Mouse (Mus musculus): ENCODE data around the gene Rnf167. TPM values are rescaled to one million over a fixed set of nuclear protein-coding genes. Genes with fewer than 3 reads are reported as not detected.

Rnf167 gene
- total RNA-seq, 1 experiment from 2014 or later = 69.6 TPM

DNA sequence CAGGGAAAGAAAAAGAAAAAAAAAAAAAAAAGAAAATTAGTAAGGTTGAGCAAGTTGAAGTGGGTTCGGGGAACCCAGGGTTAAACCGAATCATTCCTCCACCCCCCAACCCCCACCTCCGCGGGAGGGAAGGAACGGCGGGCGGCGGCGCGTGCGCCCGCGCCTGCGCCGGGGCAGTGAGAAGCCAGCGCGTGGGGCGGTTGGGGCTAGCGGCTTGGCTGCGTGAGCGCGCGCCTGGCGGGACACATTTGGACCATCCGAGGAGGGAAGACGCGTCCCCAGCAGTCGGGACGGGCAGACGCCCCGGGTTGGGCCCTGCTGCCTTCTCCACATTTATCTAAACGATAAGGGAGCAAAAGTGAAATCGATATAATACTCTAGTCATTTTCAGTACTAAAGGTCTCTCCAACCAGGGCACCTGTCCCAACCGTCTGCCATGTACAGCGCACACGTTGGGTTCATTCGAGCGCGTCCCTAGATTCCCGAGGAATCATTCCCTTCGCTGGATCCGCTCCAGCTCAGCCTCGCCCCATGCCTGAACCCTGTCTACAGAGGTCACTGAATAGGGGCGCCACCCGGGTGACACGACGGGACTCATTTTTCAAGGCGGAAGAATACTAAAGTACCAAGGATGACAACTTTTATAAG is 8.0 kb downstream of the Rnf167 start:
- DNase-seq = peak; percentile 94

DNA sequence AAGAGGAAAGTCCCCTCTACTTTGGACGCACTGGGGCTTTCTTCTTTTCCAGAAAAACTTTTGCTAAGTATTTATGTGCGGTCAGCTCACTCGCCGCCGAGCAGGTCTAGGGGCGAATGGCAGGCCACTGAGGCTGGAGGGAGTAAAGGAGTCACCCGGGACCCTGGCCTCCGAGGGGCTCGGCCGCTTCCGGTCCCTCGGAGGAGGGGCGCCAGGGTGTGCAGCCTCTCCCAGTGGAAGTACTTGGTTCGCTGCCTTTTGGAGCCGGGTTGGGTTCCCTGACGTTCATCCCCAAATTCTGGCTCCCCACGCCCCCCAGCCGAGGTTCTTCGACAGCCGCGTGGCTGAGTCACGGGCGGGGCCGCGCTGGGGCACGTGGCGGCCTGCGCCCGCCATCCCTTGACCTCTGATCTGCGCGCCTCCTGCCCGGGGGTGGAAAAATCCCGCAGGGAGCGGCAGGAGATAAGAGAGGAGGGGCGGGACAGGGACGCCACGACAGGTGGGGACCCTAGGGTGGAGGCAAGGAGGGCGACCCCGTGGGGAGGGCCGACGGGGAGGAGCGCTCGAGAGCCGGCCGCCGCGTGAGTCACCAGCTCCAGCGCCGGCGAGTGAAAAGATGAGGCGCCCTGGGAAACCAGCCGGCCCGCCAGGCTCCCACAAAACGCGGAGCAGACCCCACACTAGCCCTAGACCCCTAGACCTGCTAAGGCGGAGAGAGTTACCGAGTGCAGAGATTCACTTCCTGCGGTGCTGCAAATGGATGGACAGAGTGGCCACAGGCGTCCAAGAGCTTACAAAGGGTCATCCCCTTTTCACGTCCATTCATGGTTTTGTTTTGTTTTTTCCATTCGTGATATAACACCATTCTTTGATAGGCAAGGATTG is 8.8 kb downstream of the Rnf167 start:
- DNase-seq = peak; percentile 79

DNA sequence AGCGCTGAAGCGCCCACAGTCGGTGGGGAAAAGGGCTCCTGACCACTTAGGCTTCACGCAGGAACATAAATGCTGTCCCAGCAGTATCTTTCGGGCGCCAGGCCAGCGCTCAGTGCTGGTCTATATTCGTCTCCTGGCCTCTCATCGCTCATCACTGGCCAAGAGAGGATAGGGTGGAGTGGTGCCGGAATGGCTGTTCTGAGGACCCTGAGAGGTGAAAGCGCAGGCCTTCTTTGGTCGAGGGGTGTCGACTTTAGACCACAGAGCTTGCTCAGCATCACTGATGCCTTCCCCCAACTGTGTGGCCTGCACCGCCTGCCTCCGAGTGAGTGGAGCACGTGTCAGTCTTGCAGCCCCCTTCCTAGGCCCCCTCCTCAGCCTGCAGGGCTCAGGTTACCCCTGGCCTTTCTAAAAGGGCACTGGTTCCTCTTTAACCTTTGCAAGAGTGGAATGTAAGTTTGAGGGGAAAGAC is 9.5 kb downstream of the Rnf167 start:
- peak; percentile 56 for DNase-seq

DNA sequence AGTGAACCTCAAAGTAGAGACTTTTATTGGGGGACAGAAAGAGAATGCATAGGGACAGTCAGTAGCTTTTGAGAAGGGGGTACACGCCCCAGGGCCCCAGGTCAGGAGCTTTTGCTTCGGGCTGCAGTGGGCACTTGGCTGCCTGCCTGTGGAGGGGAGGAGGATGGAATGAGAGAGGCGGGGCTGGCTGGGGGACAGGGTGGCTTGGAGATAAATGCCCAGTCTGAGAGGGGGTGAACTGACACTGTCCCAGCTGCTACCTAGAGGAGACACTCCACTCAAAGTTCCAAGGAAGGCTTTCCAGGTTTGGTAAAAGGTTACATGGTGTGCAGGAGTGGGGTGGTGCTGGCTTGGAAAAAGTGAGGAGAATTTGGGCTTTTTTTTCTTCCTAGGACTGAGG is 9.9 kb downstream of the Rnf167 start, which contains the start of gene Eno3:
Gene Eno3 (plus strand): TSS at position 239 of the 400 bp plus-strand sequence.
- peak; percentile 50 for DNase-seq

DNA sequence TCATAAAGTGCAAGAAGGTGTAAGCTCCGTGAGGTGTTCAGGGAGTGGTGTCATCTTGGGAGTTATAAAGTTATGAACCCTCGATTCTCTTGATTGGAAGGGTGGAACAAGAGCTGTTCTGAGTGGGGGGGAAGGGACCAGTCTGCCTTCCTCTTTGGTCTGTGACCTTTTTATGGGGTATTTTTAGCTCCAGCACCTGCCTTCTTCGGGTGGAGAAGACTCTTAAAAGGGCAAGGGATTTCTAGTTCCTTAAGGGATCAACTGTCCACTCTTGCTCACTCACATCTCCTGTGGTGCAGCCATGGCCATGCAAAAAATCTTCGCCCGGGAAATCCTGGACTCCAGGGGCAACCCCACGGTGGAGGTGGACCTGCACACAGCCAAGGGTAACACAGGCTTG is 10.5 kb downstream of the Rnf167 start:
- DNase-seq = no peak

DNA sequence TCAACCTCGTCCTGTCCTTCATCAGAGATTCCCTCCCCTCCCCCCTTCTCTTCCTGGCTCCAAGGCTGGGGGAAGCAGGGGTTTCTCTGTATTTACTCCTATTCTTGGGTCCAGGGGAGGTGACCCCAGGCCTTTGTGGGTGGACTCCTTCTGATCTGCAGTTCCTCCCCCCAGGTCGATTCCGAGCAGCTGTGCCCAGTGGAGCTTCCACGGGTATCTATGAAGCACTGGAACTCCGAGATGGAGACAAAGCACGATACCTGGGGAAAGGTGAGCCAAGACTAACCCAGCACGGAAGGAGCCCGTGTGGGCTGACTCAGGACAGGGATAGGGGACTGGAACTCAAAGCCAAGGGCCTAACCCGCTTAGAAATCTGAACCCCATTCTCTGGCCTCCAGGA is 11.0 kb downstream of the Rnf167 start:
- no peak for DNase-seq

DNA sequence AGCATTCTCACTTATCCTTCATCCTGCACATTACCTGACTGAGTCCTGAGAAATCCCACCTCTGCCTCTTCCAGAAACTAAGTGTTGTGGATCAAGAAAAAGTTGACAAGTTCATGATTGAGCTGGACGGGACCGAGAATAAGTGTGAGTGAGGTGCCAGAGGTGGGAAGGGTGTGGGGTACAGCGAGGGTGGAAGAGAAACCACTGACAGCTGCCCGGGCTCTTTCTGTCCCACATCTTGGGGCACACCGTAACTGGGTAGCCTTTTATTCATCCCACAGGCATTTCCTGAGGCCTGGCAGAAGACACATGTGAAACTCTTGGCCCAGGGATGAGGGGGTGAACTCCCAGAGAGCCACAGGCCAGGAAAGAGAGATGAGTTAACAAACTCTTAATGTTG is 11.5 kb downstream of the Rnf167 start:
- no peak for DNase-seq

DNA sequence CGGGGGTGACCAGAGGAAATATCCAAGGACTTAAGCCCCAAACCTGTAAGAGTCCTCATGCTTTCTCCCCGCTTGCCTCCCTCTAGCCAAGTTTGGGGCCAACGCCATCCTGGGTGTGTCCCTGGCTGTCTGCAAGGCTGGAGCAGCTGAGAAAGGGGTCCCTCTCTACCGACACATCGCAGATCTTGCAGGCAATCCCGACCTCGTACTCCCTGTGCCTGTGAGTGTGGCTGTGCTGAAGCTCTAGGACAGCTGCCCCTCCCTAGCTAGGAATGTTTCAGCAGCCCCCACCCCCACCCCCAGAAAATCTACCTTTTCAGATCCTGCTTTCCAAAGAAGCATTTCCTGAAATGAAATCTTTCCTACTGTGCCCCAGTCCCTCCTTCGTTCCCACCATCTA is 11.9 kb downstream of the Rnf167 start:
- no peak for DNase-seq

DNA sequence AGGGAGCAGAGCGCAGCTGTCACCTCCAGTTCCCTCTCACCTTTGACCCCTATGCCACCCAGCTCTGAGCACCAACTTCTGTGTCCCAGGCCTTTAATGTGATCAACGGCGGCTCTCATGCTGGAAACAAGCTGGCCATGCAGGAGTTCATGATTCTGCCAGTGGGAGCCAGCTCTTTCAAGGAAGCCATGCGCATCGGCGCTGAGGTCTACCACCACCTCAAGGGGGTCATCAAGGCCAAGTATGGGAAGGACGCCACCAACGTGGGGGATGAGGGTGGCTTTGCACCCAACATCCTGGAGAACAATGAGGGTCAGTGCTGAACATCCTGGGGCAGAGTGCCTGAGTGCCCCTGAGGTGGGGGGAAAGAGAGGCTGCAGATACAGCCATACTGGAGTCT is 13.5 kb downstream of the Rnf167 start:
- no peak for DNase-seq

DNA sequence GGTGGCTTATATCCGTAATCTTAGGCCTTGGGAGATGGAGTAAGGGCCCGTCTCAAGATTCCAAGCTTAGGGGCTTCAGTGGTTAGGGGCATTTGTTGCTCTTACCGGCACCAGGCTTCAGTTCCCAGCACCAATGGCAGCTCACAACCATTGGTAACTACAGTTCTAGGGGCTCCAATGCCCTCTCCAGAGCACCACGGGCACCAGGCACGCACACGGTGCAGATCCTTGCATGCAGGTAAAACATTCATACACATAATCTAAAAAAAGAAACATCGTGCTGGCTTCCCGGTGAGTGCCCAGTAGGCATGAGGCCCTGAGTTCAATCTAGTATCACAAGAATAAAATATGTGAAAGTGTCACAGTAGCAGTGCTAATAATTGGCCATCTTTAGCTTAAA is 16.1 kb downstream of the Rnf167 start:
- DNase-seq = no peak

DNA sequence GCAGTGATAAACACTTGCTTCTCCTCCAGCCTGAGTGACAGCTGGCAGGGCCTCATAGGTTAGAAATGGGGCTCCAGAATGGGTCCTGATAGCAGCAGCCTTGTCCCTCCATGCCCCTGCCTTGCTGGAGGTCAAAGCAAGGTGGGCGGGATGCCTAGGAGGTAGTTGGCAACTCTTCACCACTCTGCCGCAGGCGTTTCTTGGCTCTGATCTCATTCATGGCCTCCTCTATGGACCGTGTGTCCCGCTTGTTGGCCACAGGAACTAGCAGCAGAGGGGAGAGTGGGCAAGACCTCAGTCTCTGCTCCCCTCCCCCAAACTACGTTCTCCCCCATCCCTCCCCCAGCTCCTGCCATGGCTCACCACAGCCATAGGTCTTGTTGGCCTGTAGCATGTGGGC is 16.9 kb downstream of the Rnf167 start:
- no peak for DNase-seq

DNA sequence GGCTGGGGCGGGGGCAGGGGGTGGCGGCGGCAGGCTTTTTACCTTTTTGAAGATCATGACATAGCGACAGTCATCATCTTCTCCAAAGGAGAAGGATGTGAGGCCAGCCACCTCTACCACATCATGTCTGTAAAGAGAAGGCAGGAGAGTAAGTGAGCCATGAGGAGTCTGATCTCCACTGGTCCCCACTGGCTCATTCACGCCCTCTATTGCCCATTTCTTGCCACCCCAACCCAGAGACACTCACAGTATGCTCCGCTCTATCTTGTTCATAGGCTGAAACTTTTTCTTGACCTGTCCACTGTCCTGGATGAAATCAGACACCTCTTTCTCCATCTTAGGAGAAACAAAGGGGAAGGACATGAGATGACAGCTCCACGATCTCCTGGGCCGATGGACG is 17.7 kb downstream of the Rnf167 start:
- no peak for DNase-seq

DNA sequence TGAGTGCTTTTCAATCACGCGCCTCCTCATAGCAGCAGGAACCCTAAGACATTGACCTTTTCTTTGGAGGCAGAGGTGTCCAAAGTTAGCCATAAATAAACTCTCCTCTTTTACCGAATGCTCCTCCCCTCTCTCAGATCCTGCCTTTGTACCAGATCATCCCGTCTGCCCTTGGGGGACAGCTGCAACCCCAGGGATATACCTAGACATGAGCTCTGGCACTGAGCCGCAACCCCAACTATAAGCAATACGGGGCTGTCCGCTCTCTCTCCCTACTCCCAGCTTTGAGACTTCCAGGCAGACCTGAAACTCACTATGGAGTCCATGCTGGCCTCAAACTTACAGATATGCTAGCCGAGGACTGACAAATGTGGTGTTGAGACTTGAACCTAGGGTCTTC is 19.7 kb downstream of the Rnf167 start:
- DNase-seq = no peak

DNA sequence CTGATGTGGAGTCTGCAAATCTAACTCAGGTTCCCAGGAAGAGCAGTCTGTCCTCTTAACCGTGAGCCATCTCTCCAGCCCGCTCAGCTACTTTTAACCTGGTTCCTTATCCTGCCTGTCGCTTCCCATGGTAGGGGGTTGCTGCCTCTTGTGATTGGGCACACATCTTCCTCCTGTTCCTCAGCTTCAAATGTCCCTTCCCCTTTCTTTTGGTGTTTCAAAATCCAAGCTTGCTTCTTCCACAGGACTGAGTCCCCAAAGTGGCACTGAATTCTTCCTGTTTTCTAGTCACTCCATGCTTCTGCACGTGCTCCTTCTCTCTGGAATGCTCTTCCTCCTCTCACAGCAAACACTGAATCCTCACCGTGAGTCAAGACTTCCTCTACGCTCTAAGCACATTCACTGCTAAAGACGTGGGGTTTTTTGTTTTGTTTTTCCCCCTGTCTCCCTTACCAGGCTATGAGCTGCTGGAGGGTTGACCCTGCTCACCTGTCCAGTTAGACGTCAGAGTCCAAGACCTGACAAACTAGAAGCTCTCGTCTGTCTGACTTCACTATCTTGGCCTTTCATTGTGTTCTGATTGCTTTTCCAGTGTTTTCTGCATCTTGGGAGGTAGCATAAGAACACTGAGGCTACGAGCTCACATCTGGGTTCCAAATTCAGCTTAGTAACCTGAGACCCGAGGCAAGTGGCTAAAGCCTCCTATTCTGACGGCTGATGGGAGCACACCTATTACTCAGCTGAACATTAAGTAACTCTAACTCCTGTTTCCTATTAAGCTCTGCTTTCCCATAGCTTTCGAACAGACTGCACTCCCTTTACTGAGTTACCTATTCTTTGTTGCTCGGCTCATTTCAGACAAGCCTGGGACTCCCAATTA is 20.5 kb downstream of the Rnf167 start:
- no peak for DNase-seq

DNA sequence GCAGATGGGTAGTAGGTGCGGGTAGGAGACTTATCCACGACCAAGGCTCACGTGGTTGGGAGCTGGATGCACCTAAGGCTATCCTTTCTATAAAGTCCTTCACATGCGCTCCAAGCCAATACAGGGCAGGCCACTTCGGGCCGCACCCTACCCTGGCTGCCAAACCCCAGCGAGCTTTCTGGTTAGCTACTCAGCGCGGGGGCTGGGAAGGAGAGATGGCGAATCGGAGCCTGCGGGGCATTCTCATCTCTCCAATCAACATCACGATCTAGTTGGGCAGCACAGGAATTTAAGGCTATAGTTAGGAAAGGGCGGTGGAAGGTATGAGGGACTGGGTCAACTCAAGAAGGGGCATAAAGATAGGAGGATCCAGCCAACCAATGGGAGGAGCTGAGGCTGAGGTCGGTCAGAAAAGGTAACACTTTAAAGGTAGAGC is 21.3 kb downstream of the Rnf167 start:
- peak; percentile 87 for DNase-seq

DNA sequence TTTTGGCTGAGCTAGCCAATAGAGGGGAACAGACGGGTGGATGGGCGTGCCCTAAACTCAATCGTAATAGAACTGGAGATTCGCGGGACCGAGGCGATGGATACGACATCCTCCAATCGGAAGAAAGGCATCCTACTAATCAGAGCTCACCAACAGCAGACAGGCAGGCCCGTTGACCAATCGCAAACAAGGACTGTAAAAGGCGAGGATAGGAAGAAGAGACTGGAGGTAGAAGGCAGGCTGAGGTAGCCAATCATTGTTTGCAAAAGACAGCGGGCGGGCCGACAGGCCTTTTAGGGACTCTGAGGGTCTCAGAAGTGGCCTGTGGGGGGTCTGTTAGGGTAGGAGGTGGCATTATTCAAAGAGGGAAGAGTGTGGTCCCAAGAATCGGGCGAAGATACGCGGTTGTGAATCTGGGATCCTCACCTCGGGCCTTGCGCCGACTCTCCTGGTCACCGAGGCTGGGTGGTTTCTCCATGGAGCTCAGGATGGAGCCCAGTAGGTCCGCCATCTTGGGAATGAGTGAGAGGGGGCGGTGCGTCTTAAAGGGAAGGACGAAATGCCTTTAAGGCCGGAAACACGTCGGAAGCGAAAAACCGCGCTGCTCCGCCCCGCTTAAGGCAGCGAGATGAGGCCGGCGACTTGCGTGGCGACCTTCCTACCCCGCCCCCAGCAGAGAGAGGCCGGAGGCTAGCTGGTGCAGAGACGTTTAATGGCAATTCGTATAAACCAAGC is 21.9 kb downstream of the Rnf167 start, which contains the start of gene Spag7:
Gene Spag7 (minus strand): TSS at position 646 of the 735 bp plus-strand sequence.
- DNase-seq = peak; percentile 97

DNA sequence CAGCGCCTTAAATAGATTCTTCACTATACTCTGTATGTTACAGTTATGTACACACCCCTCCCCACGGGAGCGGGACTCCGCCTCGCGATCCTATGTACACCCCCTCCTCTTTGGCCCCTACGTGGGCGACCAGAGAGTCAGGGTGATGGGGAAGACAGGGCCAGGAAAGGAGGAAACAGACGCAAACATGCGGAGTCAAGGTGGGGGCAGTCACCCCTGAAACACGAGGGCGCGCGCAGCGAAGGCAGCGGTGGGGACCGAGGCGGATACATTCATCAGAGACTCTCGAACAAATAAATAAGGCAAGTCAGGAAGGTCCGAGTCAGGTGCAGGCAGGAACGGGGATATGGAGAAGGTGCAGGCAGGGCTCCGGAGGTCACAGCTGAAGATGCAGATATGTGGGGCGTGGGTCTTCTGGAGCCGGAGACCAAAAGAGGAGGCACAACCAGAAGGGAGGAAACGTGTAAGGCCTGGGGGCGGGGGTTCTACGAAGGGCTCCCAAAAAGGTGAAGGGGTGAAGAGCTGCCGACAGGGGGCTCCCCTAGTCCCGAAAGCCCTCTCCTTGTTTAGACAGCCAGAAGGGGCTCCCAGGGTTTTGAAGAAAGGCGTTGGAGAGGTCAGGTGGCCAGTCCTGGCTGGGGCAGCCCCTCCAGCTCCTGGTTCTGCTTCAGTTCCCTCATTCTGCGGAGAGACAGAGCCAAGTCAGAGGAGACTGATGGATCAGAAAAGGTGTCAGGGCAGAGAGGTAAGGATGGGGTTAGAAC is 22.7 kb downstream of the Rnf167 start:
- DNase-seq = peak; percentile 86

DNA sequence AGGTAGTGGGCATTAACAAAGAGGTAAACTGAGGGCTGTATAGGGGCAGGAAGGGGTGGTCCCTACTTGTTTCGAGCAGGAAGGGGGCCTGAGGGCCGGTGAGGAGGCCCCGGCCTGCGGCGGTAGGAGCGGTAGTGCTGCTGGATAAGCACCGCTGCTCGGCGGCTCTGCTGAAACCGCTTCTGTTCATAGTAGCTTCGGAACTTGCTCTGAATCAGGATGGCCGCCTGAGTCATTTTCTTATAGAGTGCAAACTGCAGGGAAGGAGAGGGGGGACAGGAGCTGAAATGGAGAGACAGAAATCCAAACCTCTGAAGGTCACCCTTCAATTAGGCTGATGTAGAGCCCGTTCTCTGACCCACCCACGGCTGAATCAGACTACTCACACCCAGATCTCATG is 23.4 kb downstream of the Rnf167 start:
- peak; percentile 57 for DNase-seq

DNA sequence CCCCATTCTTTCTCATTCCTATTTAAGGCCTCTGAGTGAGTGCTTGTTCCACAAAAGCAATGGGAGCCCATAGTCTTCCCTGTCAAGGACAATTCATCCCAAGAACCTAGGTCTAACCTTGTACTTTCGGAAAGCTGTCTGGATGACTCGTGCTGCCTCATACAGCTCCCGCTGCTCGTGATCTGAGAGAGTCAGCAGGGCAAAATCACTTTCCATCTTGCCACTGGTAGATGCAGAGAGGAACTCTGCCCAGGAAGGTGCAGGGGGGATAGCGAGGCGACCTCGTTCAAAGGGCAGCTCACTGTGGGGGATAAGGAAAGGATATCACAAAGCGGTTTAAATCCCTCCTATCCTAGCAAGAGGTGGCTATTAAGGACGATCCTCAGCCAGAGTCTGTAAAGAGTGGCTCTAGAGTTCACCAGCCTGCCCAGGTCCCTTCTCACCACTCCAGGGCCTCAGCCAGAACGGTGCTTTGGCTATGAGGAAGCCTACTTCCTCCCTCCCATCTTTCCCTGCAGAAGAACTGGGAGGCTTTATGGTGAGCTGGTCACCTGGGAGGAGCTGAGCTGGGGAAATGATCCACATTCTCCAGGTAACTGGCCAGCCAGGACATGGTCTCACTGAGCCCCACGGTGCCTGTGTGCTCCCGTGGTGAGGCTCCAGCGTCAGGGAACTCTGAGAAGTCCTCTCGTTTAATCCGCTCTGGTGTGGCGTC is 24.5 kb downstream of the Rnf167 start:
- peak; percentile 52 for DNase-seq

DNA sequence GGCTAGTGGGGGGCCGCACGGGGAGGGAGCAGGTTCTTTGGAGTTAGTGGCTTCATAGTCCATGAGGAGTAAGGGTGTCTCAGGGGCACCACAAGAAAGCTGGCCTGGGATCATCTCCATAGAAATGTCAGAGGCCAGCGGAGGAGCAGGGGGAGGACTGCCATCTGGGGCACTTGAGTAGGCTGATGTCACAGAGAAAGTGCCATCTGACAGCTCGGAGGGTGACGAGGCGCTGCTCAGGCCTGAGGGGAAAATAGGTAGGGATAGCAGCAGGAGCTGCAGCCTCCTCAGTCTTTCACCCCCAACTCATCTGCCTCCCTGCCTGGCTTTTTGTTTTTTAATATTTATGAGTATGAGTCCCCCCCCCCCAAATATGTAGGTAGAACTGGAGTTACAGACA is 27.0 kb downstream of the Rnf167 start:
- no peak for DNase-seq

All from adrenal gland, postnatal 14 days (tissue).